ENCODE assay signal across 21 mouse cellular contexts in the genomic region with DNA sequence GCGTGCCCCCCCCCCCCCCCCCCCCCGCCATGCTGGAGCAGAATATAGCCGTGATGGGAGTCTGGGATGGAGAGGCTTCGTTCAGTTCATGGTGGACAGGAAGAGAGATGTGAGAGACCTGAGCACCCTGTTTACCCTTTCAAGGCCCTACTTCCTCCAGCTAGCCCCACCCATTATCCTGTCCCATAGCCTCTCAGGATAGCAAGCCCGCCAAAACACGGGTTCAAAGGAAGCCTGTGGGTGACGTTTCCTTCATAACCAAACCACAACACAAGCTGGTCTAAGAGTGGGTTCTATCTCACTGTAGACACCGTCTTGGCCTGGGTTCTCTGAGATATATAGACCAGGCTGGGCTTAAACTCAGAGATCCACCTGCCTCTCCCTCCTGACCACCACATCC. TPM values are rescaled to one million over a fixed set of nuclear protein-coding genes. Genes with fewer than 3 reads are reported as not detected.
"Had no signal": no experiment of that assay in that cellular context is flagged by ENCODE, and none has a peak within 500 bp of the region (broad histone marks: within the 10 kb centered on the region; RNA-seq: fewer than 3 reads in every experiment).

No protein-coding gene starts in this region.

- H3K4me3 ChIP-seq: intestine, embryonic 15.5 days; kidney, embryonic 15.5 days; left cerebral cortex, adult 2 months; limb, embryonic 12.5 days; limb, embryonic 15.5 days; midbrain, embryonic 13.5 days; myocyte had no signal

- H3K27ac ChIP-seq: intestine, embryonic 15.5 days; kidney, embryonic 15.5 days; left cerebral cortex, adult 2 months; limb, embryonic 12.5 days; limb, embryonic 15.5 days; liver, embryonic 14.5 days; midbrain, embryonic 13.5 days; stomach, postnatal 0 days had no signal

- H3K4me1 ChIP-seq: intestine, embryonic 15.5 days; kidney, embryonic 15.5 days; midbrain, embryonic 13.5 days had no signal

- H3K27me3 ChIP-seq: intestine, embryonic 15.5 days; kidney, embryonic 15.5 days; limb, embryonic 12.5 days; limb, embryonic 15.5 days; midbrain, embryonic 13.5 days had no signal

- DNase-seq: kidney, adult 11 months; kidney, adult 8-10 months; kidney, postnatal 10 days; kidney, postnatal 36 days; layer of hippocampus, postnatal 36 days; left cerebral cortex, postnatal 4 days; liver, postnatal 0 days; right cerebral cortex, adult 18-20 months; right cerebral cortex, postnatal 14 days; right cerebral cortex, postnatal 4 days had no signal

- H3K9ac ChIP-seq: intestine, embryonic 15.5 days; kidney, embryonic 15.5 days; limb, embryonic 12.5 days; limb, embryonic 15.5 days; liver, embryonic 14.5 days; liver, postnatal 0 days; midbrain, embryonic 13.5 days had no signal

- H3K4me2 ChIP-seq: intestine, embryonic 15.5 days; kidney, embryonic 15.5 days; limb, embryonic 12.5 days; limb, embryonic 15.5 days; liver, embryonic 11.5 days; midbrain, embryonic 13.5 days had no signal

- H3K9me3 ChIP-seq: intestine, embryonic 15.5 days; kidney, embryonic 15.5 days; limb, embryonic 15.5 days; midbrain, embryonic 13.5 days had no signal

- H3K36me3 ChIP-seq: intestine, embryonic 15.5 days; kidney, embryonic 15.5 days; midbrain, embryonic 13.5 days had no signal

- ATAC-seq: intestine, embryonic 15.5 days; liver, postnatal 0 days; midbrain, embryonic 13.5 days; midbrain, embryonic 16.5 days had no signal

RNA-seq across cellular contexts. Expression of gene Tbx5, which starts 53.1 kb away (rescaled TPM):
- polyA plus RNA-seq: liver, postnatal 0 days; midbrain, embryonic 13.5 days; midbrain, embryonic 16.5 days; myocyte had no signal
